ENCODE assay signal across 26 mouse cellular contexts in genomic region chr14:100665361-100665955, GRCm38 (mm10).
A peak's percentile ranks its signal among the peaks of the same experiment; 100 is the strongest.
DNase-seq lines count a peak whose midpoint lies in the region; ATAC-seq lines count a peak whose summit lies in the region.
"Had no signal": no experiment of that assay in that cellular context is flagged by ENCODE, and none has a peak within 500 bp of the region (broad histone marks: within the 10 kb centered on the region; RNA-seq: fewer than 3 reads in every experiment).

No protein-coding gene starts in this region.

- ATAC-seq in hindbrain, embryonic 11.5 days (ENCODE audit: low FRiP score) = peak; percentile 57
- ATAC-seq in hindbrain, embryonic 16.5 days = no peak
- peak; percentile 51; the same call in 1 of the 2 replicates for ATAC-seq in forebrain, embryonic 13.5 days
- peak; percentile 57; the same call in 1 of the 2 replicates for ATAC-seq in midbrain, embryonic 14.5 days (ENCODE audit: low FRiP score, low TSS enrichment)
- ATAC-seq: inflammation-experienced regulatory T-cells, adult 6 months; liver, postnatal 0 days had no signal

- no peaks in the 10 kb centered on the region for H3K4me1 ChIP-seq in hindbrain, embryonic 11.5 days (replicated peaks; ENCODE audit: control insufficient read depth, insufficient read depth, low read length)
- no peaks in the 10 kb centered on the region for H3K4me1 ChIP-seq in hindbrain, embryonic 16.5 days (ENCODE audit: control insufficient read depth, insufficient read depth, low read depth, low read length)
- H3K4me1 ChIP-seq in forebrain, embryonic 13.5 days = peaks cover 7% of the 10 kb centered on the region
- H3K4me1 ChIP-seq in midbrain, embryonic 14.5 days (ENCODE audit: control insufficient read depth, insufficient read depth, low read length) = no peaks in the 10 kb centered on the region

- DNase-seq in hindbrain, embryonic 11.5 days (ENCODE audit: low spot score) = peak; percentile 17
- peak; percentile 11 for DNase-seq in R1 (ENCODE audit: low read depth, low spot score)
- peak; percentile 63 for DNase-seq in midbrain, embryonic 14.5 days
- no peak for DNase-seq in adrenal gland, postnatal 4 days (ENCODE audit: low spot score in 2 of 2)
- no peak for DNase-seq in liver
- no peak for DNase-seq in ovary, postnatal 36 days (ENCODE audit: low spot score)
- DNase-seq: adrenal gland, postnatal 25 days; cerebellum, adult 2 months; cerebellum, postnatal 36 days; gastrocnemius, postnatal 10 days; heart, adult 18-20 months; kidney, adult 9 months; kidney, postnatal 25 days; left cerebral cortex, postnatal 4 days; liver, postnatal 0 days; lung, postnatal 14 days; spleen, adult 18-20 months; thymus, postnatal 4 days had no signal

- no peaks in the 10 kb centered on the region for H3K36me3 ChIP-seq in hindbrain, embryonic 11.5 days (ENCODE audit: control insufficient read depth, insufficient read depth, low read length)
- H3K36me3 ChIP-seq in hindbrain, embryonic 16.5 days (ENCODE audit: control insufficient read depth, insufficient read depth, low read length) = no peaks in the 10 kb centered on the region
- no peaks in the 10 kb centered on the region for H3K36me3 ChIP-seq in forebrain, embryonic 13.5 days (ENCODE audit: poor library complexity, severe bottlenecking)
- H3K36me3 ChIP-seq in midbrain, embryonic 14.5 days (ENCODE audit: control insufficient read depth, insufficient read depth, low read length) = no peaks in the 10 kb centered on the region
- H3K36me3 ChIP-seq: embryonic facial prominence, embryonic 10.5 days; G1E; heart, embryonic 13.5 days had no signal

- H3K27me3 ChIP-seq in hindbrain, embryonic 11.5 days (ENCODE audit: control insufficient read depth, insufficient read depth, low read length) = no peaks in the 10 kb centered on the region
- no peaks in the 10 kb centered on the region for H3K27me3 ChIP-seq in hindbrain, embryonic 16.5 days (replicated peaks; ENCODE audit: control insufficient read depth, insufficient read depth, low read length)
- H3K27me3 ChIP-seq in forebrain, embryonic 13.5 days = no peaks in the 10 kb centered on the region
- no peaks in the 10 kb centered on the region for H3K27me3 ChIP-seq in midbrain, embryonic 14.5 days (ENCODE audit: control insufficient read depth, insufficient read depth, low read length)
- H3K27me3 ChIP-seq: heart, embryonic 13.5 days had no signal

- no peak overlapping the region for H3K9ac ChIP-seq in hindbrain, embryonic 11.5 days (ENCODE audit: low read depth, low read length)
- H3K9ac ChIP-seq in hindbrain, embryonic 16.5 days (ENCODE audit: low read depth, low read length) = no peak overlapping the region
- no peak overlapping the region for H3K9ac ChIP-seq in forebrain, embryonic 13.5 days
- H3K9ac ChIP-seq in midbrain, embryonic 14.5 days (replicated peaks; ENCODE audit: low read length) = no peak overlapping the region
- H3K9ac ChIP-seq: heart, embryonic 13.5 days; liver, postnatal 0 days had no signal

- no peak overlapping the region for H3K4me2 ChIP-seq in hindbrain, embryonic 11.5 days (replicated peaks; ENCODE audit: low read depth, low read length)
- H3K4me2 ChIP-seq in hindbrain, embryonic 16.5 days (ENCODE audit: low read length) = no peak overlapping the region
- peak overlapping the region; percentile 8; the same call in 1 of the 2 replicates for H3K4me2 ChIP-seq in forebrain, embryonic 13.5 days
- H3K4me2 ChIP-seq in midbrain, embryonic 14.5 days (ENCODE audit: low read length) = peak overlapping the region; percentile 30
- H3K4me2 ChIP-seq: heart, embryonic 13.5 days had no signal

- no peak overlapping the region for H3K4me3 ChIP-seq in hindbrain, embryonic 11.5 days (ENCODE audit: low read depth, low read length)
- H3K4me3 ChIP-seq in hindbrain, embryonic 16.5 days (ENCODE audit: low read length) = no peak overlapping the region
- no peak overlapping the region for H3K4me3 ChIP-seq in forebrain, embryonic 13.5 days
- no peak overlapping the region for H3K4me3 ChIP-seq in midbrain, embryonic 14.5 days (replicated peaks; ENCODE audit: low read depth, low read length)
- H3K4me3 ChIP-seq: embryonic facial prominence, embryonic 10.5 days; heart, embryonic 13.5 days; left cerebral cortex, adult 2 months; myocyte had no signal

- H3K9me3 ChIP-seq in hindbrain, embryonic 11.5 days (ENCODE audit: control insufficient read depth, low read length) = no peaks in the 10 kb centered on the region
- no peaks in the 10 kb centered on the region for H3K9me3 ChIP-seq in hindbrain, embryonic 16.5 days (ENCODE audit: control insufficient read depth, low read length)
- no peaks in the 10 kb centered on the region for H3K9me3 ChIP-seq in forebrain, embryonic 13.5 days (replicated peaks)
- no peaks in the 10 kb centered on the region for H3K9me3 ChIP-seq in midbrain, embryonic 14.5 days (ENCODE audit: control insufficient read depth, low read length)
- H3K9me3 ChIP-seq: embryonic facial prominence, embryonic 10.5 days; heart, embryonic 13.5 days had no signal

- WGBS in hindbrain, embryonic 11.5 days = 29% methylated on average over 9 of the region's 9 CpGs
- WGBS in hindbrain, embryonic 16.5 days = 21% methylated on average over 9 of the region's 9 CpGs
- WGBS in forebrain, embryonic 13.5 days = 17% methylated on average over 9 of the region's 9 CpGs
- 16% methylated on average over 9 of the region's 9 CpGs for WGBS in midbrain, embryonic 14.5 days

- H3K27ac ChIP-seq in hindbrain, embryonic 11.5 days (ENCODE audit: low read depth, low read length) = no peak overlapping the region
- no peak overlapping the region for H3K27ac ChIP-seq in hindbrain, embryonic 16.5 days (ENCODE audit: low read depth, low read length)
- H3K27ac ChIP-seq in forebrain, embryonic 13.5 days = no peak overlapping the region
- 0 out of 2 replicates have a peak overlapping the region, but pooled peaks have one; percentile 37 for H3K27ac ChIP-seq in midbrain, embryonic 14.5 days (replicated peaks; ENCODE audit: low read depth, low read length)
- H3K27ac ChIP-seq: embryonic facial prominence, embryonic 10.5 days; heart, embryonic 13.5 days; left cerebral cortex, adult 2 months had no signal

Comparison
In these comparisons a context has a peak if more than half of its experiments do, and no peak if none do; other contexts are left out.
1. DNase-seq: peak in hindbrain, embryonic 11.5 days (single experiment), R1 (single experiment) and midbrain, embryonic 14.5 days (single experiment); none in adrenal gland, postnatal 4 days (0 of 2), liver (single experiment) and ovary, postnatal 36 days (single experiment).
2. H3K4me2 ChIP-seq: peak in forebrain, embryonic 13.5 days (single experiment) and midbrain, embryonic 14.5 days (single experiment); none in hindbrain, embryonic 11.5 days (single experiment) and hindbrain, embryonic 16.5 days (single experiment).